ENCODE assay signal across 11 mouse cellular contexts in genomic region chr10:76903099-76903498, GRCm38 (mm10). TPM values are rescaled to one million over a fixed set of nuclear protein-coding genes. Genes with fewer than 3 reads are reported as not detected.
DNase-seq lines count a peak whose midpoint lies in the region; ATAC-seq and TF ChIP-seq lines count a peak whose summit lies in the region.
"Had no signal": no experiment of that assay in that cellular context is flagged by ENCODE, and none has a peak within 500 bp of the region (broad histone marks: within the 10 kb centered on the region; RNA-seq: fewer than 3 reads in every experiment).

No protein-coding gene starts in this region.

- TF ChIP-seq EP300 in stomach, postnatal 0 days (optimal IDR thresholded peaks at IDR 0.05): no peak
- TF ChIP-seq EP300 in liver, postnatal 0 days (IDR thresholded peaks at IDR 0.05; ENCODE audit: low read depth): no peak

- no peaks in the 10 kb centered on the region for H3K36me3 ChIP-seq in intestine, embryonic 14.5 days (ENCODE audit: control insufficient read depth, insufficient read depth, low read length)
- H3K36me3 ChIP-seq in stomach, postnatal 0 days (ENCODE audit: control insufficient read depth, insufficient read depth, low read length): no peaks in the 10 kb centered on the region
- no peaks in the 10 kb centered on the region for H3K36me3 ChIP-seq in liver, postnatal 0 days (replicated peaks; ENCODE audit: insufficient read depth, low read length)
- H3K36me3 ChIP-seq: G1E had no signal

- ATAC-seq in intestine, embryonic 14.5 days (replicated peaks; ENCODE audit: low FRiP score, low TSS enrichment, low read depth): no peak
- peak; percentile 82 for ATAC-seq in stomach, postnatal 0 days (ENCODE audit: low FRiP score, low TSS enrichment)
- ATAC-seq in liver, postnatal 0 days: no peak

- no peak overlapping the region for H3K9ac ChIP-seq in intestine, embryonic 14.5 days (ENCODE audit: low read length)
- 0 out of 2 replicates have a peak overlapping the region, but pooled peaks have one; percentile 38 for H3K9ac ChIP-seq in stomach, postnatal 0 days (ENCODE audit: low read length)
- no peak overlapping the region for H3K9ac ChIP-seq in liver, postnatal 0 days (replicated peaks)

- 56% methylated on average over 3 of the region's 3 CpGs for WGBS in intestine, embryonic 14.5 days
- WGBS in stomach, postnatal 0 days: 26% methylated on average over 3 of the region's 3 CpGs
- 67% methylated on average over 3 of the region's 3 CpGs for WGBS in liver, postnatal 0 days (ENCODE audit: insufficient replicate concordance)

- H3K9me3 ChIP-seq in intestine, embryonic 14.5 days (ENCODE audit: control insufficient read depth, low read length): no peaks in the 10 kb centered on the region
- H3K9me3 ChIP-seq in stomach, postnatal 0 days (ENCODE audit: control insufficient read depth, low read length): no peaks in the 10 kb centered on the region
- H3K9me3 ChIP-seq in liver, postnatal 0 days (ENCODE audit: low read length): no peaks in the 10 kb centered on the region
- H3K9me3 ChIP-seq: G1E had no signal

- no peak for TF ChIP-seq CTCF in stomach, postnatal 0 days (IDR thresholded peaks at IDR 0.05; ENCODE audit: low read depth)
- no peak for TF ChIP-seq CTCF in liver, postnatal 0 days (IDR thresholded peaks at IDR 0.05; ENCODE audit: low read depth)

- no peaks in the 10 kb centered on the region for H3K27me3 ChIP-seq in intestine, embryonic 14.5 days (replicated peaks; ENCODE audit: control insufficient read depth, insufficient read depth, low read length)
- H3K27me3 ChIP-seq in stomach, postnatal 0 days (ENCODE audit: control insufficient read depth, insufficient read depth, low read length): no peaks in the 10 kb centered on the region
- no peaks in the 10 kb centered on the region for H3K27me3 ChIP-seq in liver, postnatal 0 days (ENCODE audit: insufficient read depth, low read length)

- no peak overlapping the region for H3K4me3 ChIP-seq in intestine, embryonic 14.5 days (ENCODE audit: low read depth, low read length)
- H3K4me3 ChIP-seq in stomach, postnatal 0 days (ENCODE audit: low read depth, low read length): no peak overlapping the region
- H3K4me3 ChIP-seq in liver, postnatal 0 days (ENCODE audit: low read depth, low read length): no peak overlapping the region
- H3K4me3 ChIP-seq: layer of hippocampus, adult 2 months had no signal

- intact Hi-C loops in gastrocnemius, postnatal 36 days (cut with DNase I): no loop called here

- H3K27ac ChIP-seq in intestine, embryonic 14.5 days (ENCODE audit: low read depth): peak overlapping the region; percentile 41; the same call in 1 of the 2 replicates
- H3K27ac ChIP-seq in stomach, postnatal 0 days (replicated peaks): peak overlapping the region; percentile 86
- H3K27ac ChIP-seq in liver, postnatal 0 days (ENCODE audit: low read depth): no peak overlapping the region
- H3K27ac ChIP-seq: layer of hippocampus, adult 2 months had no signal

- H3K4me1 ChIP-seq in intestine, embryonic 14.5 days (replicated peaks; ENCODE audit: control insufficient read depth, insufficient read depth, low read length): peaks cover 30% of the 10 kb centered on the region
- peaks cover 3% of the 10 kb centered on the region; the same call in 1 of the 2 replicates for H3K4me1 ChIP-seq in stomach, postnatal 0 days (replicated peaks; ENCODE audit: control insufficient read depth, insufficient read depth)
- H3K4me1 ChIP-seq in liver, postnatal 0 days (ENCODE audit: insufficient read depth): no peaks in the 10 kb centered on the region; the same call in 1 of the 2 replicates

- H3K4me2 ChIP-seq in intestine, embryonic 14.5 days (ENCODE audit: low read length): no peak overlapping the region
- no peak overlapping the region for H3K4me2 ChIP-seq in stomach, postnatal 0 days (replicated peaks; ENCODE audit: low read depth)
- no peak overlapping the region for H3K4me2 ChIP-seq in liver, postnatal 0 days (ENCODE audit: low read depth, low read length)

- peak; percentile 26 for DNase-seq in gastrocnemius, postnatal 25 days
- no peak for DNase-seq in gastrocnemius, postnatal 36 days
- peak; percentile 54 for DNase-seq in urinary bladder, postnatal 14 days (ENCODE audit: low spot score)
- no peak for DNase-seq in urinary bladder, adult 2 months (ENCODE audit: low spot score)
- DNase-seq in intestine, embryonic 14.5 days (ENCODE audit: low spot score): no peak
- DNase-seq in stomach, postnatal 0 days (ENCODE audit: low spot score): peak; percentile 20
- no peak for DNase-seq in liver, postnatal 0 days
- no peak for DNase-seq in ovary, postnatal 36 days (ENCODE audit: low spot score)
- DNase-seq: thymus, adult 18-20 months had no signal

RNA-seq across cellular contexts. Expression of gene Pcbp3, which starts 58.6 kb away (rescaled TPM):
- 1 to 10 TPM; 1.9 to 3.2 TPM for total RNA-seq in gastrocnemius, postnatal 25 days (2021)
- 1 to 10 TPM; 2.6 to 2.7 TPM for total RNA-seq in gastrocnemius, postnatal 36 days (2021)
- polyA plus RNA-seq in urinary bladder, adult 2 months (2012; rRNA removed): 32.0 and 35.4 TPM in 2 replicates
- 29.0 and 30.3 TPM in 2 replicates for polyA plus RNA-seq in intestine, embryonic 14.5 days (2014; fragmentation: Nextera tagmentation; extraction: Ambion mirVana)
- 15.3 and 18.5 TPM in 2 replicates for polyA plus RNA-seq in stomach, postnatal 0 days (2015; fragmentation: Nextera tagmentation; extraction: Ambion mirVana)
- 2.7 and 2.9 TPM in 2 replicates for polyA plus RNA-seq in liver, postnatal 0 days (2015; fragmentation: Nextera tagmentation; extraction: Ambion mirVana)
- total RNA-seq: G1E had no signal
- polyA plus RNA-seq: G1E had no signal

Comparison
In these comparisons a context has a peak if more than half of its experiments do, and no peak if none do; other contexts are left out.
1. DNase-seq: peak in gastrocnemius, postnatal 25 days (single experiment), urinary bladder, postnatal 14 days (single experiment) and stomach, postnatal 0 days (single experiment); none in gastrocnemius, postnatal 36 days (0 of 2), urinary bladder, adult 2 months (single experiment), intestine, embryonic 14.5 days (single experiment), liver, postnatal 0 days (single experiment) and ovary, postnatal 36 days (single experiment).